Mouse (Mus musculus) left cerebral cortex, adult 11 months (tissue): ENCODE results near the gene Atg2a.
A peak's percentile ranks its signal among the peaks of the same experiment; 100 is the strongest.

Experiments used
- DNase-seq: peaks from one replicate; pipeline ENCODE4 v3.0.0; 2022; ENCODE audit warnings: low spot score

Atg2a gene

GRCm38 (mm10) chr19:6247526-6248300, 6.2 kb downstream of the Atg2a start:
- no peak for DNase-seq

GRCm38 (mm10) chr19:6253021-6253420, 11.6 kb downstream of the Atg2a start:
- no peak for DNase-seq

- no peak for DNase-seq
Measured at GRCm38 (mm10) chr19:6260428-6260827, 19.0 kb downstream of the Atg2a start.

- no peak for DNase-seq
Measured at GRCm38 (mm10) chr19:6260946-6261345, 19.5 kb downstream of the Atg2a start.

- DNase-seq, result no peak
Measured at GRCm38 (mm10) chr19:6261379-6261778, 19.9 kb downstream of the Atg2a start.

GRCm38 (mm10) chr19:6262222-6262621, 20.8 kb downstream of the Atg2a start:
- DNase-seq, result no peak

- DNase-seq, result no peak
Measured at GRCm38 (mm10) chr19:6262839-6263433, 21.5 kb downstream of the Atg2a start.

- no peak for DNase-seq
Measured at GRCm38 (mm10) chr19:6264200-6264599, 22.7 kb downstream of the Atg2a start.

GRCm38 (mm10) chr19:6264945-6265344, 23.5 kb downstream of the Atg2a start:
- DNase-seq, result no peak

GRCm38 (mm10) chr19:6265727-6266182, 24.3 kb downstream of the Atg2a start:
- no peak for DNase-seq

- no peak for DNase-seq
Measured at GRCm38 (mm10) chr19:6267306-6268169, 26.1 kb downstream of the Atg2a start.

- peak; percentile 68 for DNase-seq
Measured at GRCm38 (mm10) chr19:6268170-6268528, 26.7 kb downstream of the Atg2a start.

- no peak for DNase-seq
Measured at GRCm38 (mm10) chr19:6268670-6269132, 27.2 kb downstream of the Atg2a start.

- no peak for DNase-seq
Measured at GRCm38 (mm10) chr19:6269798-6270475, 28.5 kb downstream of the Atg2a start.

GRCm38 (mm10) chr19:6270661-6271060, 29.2 kb downstream of the Atg2a start:
- no peak for DNase-seq

GRCm38 (mm10) chr19:6271206-6271605, 29.7 kb downstream of the Atg2a start:
- no peak for DNase-seq

GRCm38 (mm10) chr19:6272053-6272452, 30.6 kb downstream of the Atg2a start:
- DNase-seq, result no peak

GRCm38 (mm10) chr19:6272738-6273137, 31.3 kb downstream of the Atg2a start:
- DNase-seq, result peak; percentile 40

GRCm38 (mm10) chr19:6273592-6273991, 32.1 kb downstream of the Atg2a start:
- DNase-seq, result no peak

- no peak for DNase-seq
Measured at GRCm38 (mm10) chr19:6273998-6274608, 32.6 kb downstream of the Atg2a start.

- no peak for DNase-seq
Measured at GRCm38 (mm10) chr19:6275740-6276389, 34.4 kb downstream of the Atg2a start.
